Mouse (Mus musculus): ENCODE measurements around the gene Ssbp3. TPM values are rescaled to one million over a fixed set of nuclear protein-coding genes. Genes with fewer than 3 reads are reported as not detected.

Ssbp3 gene
- total and polyA plus RNA-seq, 3 experiments: 30.5 to 242 (median 116) TPM

DNA sequence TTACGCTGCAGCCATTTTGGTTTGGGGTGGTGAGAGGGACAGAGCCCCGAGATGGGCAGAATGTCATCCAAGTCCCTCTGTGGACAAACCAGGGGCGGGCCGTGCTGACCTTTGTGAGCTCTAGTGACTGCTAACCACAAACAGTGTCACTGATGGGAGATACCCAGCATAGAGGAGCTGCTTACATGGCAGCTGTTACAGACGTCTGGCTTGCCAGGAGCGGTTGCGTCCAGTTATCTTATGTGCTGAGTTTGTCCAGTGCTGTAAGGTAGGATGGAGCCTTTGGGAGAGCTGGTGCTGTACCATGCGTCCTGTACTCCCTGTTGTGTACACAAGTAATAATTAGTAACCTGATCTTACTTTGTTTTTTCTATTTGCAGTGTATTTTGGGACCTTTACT, 4.8 kb downstream of the Ssbp3 start:
- H3K9me3 ChIP-seq (replicated peaks; ENCODE audit: insufficient read depth, low read length): no peaks in the 10 kb centered on the region
- no peak for DNase-seq (ENCODE audit: low read depth, low spot score)
- H3K4me1 ChIP-seq (ENCODE audit: control insufficient read depth in 1 of 2, insufficient read depth in 2 of 2, low read length in 2 of 2): peaks cover 0 to 15% of the 10 kb centered on the region in 2 experiments; a peak in 2 of 4 replicates
- no peaks in the 10 kb centered on the region for H3K27me3 ChIP-seq (ENCODE audit: control insufficient read depth in 1 of 2, insufficient read depth in 2 of 2, low read length in 2 of 2)
- TF ChIP-seq USF1 (IDR thresholded peaks at IDR 0.05; ENCODE audit: low read depth, low read length) (no peak), NELFE (IDR thresholded peaks at IDR 0.05; ENCODE audit: low read depth, low read length) (no peak), JUND (IDR thresholded peaks at IDR 0.05; ENCODE audit: low read depth, low read length) (no peak), ZNF384 (IDR thresholded peaks at IDR 0.05; ENCODE audit: low read depth, low read length) (no peak), MYB (IDR thresholded peaks at IDR 0.05; ENCODE audit: low read depth, low read length) (no peak), KAT2A (conservative IDR thresholded peaks at IDR 0.05; ENCODE audit: low read depth, low read length) (no peak), MAFK (IDR thresholded peaks at IDR 0.05; ENCODE audit: borderline replicate concordance, low read depth, low read length) (no peak)
- H3K9ac ChIP-seq (ENCODE audit: control insufficient read depth, low read depth, low read length, poor library complexity, severe bottlenecking): no peak overlapping the region
- peaks cover 4 to 11% of the 10 kb centered on the region in 2 experiments for H3K36me3 ChIP-seq (ENCODE audit: control insufficient read depth in 1 of 2, insufficient read depth in 2 of 2, low read length in 2 of 2)
- no peak overlapping the region for H3K4me3 ChIP-seq (ENCODE audit: control insufficient read depth in 1 of 2, insufficient read depth in 1 of 2, low read depth in 2 of 2, low read length in 2 of 2)
- H3K79me2 ChIP-seq (ENCODE audit: control insufficient read depth, insufficient read depth, low read length, poor library complexity): peaks cover 36% of the 10 kb centered on the region
- H3K27ac ChIP-seq (ENCODE audit: control insufficient read depth, low read depth, low read length): no peak overlapping the region

GRCm38 (mm10) chr4:106918263-106918662, 7.8 kb downstream of the Ssbp3 start:
- TF ChIP-seq CHD1 (IDR thresholded peaks at IDR 0.05; ENCODE audit: low read depth, low read length): no peak
- no peak for TF ChIP-seq ZNF384 (IDR thresholded peaks at IDR 0.05; ENCODE audit: low read depth, low read length)
- no peak for TF ChIP-seq NELFE (IDR thresholded peaks at IDR 0.05; ENCODE audit: low read depth, low read length)
- no peak for TF ChIP-seq GABPA (IDR thresholded peaks at IDR 0.05; ENCODE audit: low read depth, low read length)
- TF ChIP-seq MEF2A (IDR thresholded peaks at IDR 0.05; ENCODE audit: extremely low read depth, insufficient replicate concordance, low read depth, low read length, poor library complexity, severe bottlenecking): no peak
- no peak for TF ChIP-seq SMC3 (IDR thresholded peaks at IDR 0.05; ENCODE audit: low read depth, low read length)
- no peak for TF ChIP-seq E2F4 (IDR thresholded peaks at IDR 0.05; ENCODE audit: borderline replicate concordance, low read depth, low read length)
- no peak for TF ChIP-seq BHLHE40 (IDR thresholded peaks at IDR 0.05; ENCODE audit: borderline replicate concordance, low read depth, low read length)
- TF ChIP-seq USF1 (IDR thresholded peaks at IDR 0.05; ENCODE audit: low read depth, low read length): no peak
- TF ChIP-seq USF2 (IDR thresholded peaks at IDR 0.05; ENCODE audit: borderline replicate concordance in 1 of 2, insufficient read depth in 1 of 2, low read depth in 1 of 2, low read length in 2 of 2): no peak
- no peak for TF ChIP-seq TBP (IDR thresholded peaks at IDR 0.05; ENCODE audit: low read depth, low read length)
- no peak for TF ChIP-seq ZKSCAN1 (IDR thresholded peaks at IDR 0.05; ENCODE audit: low read depth, low read length)
- no peak for TF ChIP-seq SIN3A (IDR thresholded peaks at IDR 0.05; ENCODE audit: low read length)
- TF ChIP-seq GATA1 (IDR thresholded peaks at IDR 0.05; ENCODE audit: low read depth, low read length): no peak
- no peak for TF ChIP-seq UBTF (IDR thresholded peaks at IDR 0.05; ENCODE audit: borderline replicate concordance, insufficient read depth, low read depth, low read length)
- TF ChIP-seq JUND (IDR thresholded peaks at IDR 0.05; ENCODE audit: low read depth, low read length): no peak
- TF ChIP-seq HCFC1 (IDR thresholded peaks at IDR 0.05; ENCODE audit: low read depth, low read length): no peak
- TF ChIP-seq EP300 (IDR thresholded peaks at IDR 0.05; ENCODE audit: low read depth in 1 of 2, low read length in 2 of 2): no peak
- TF ChIP-seq CTCF (IDR thresholded peaks at IDR 0.05 in 2 of 3, conservative IDR thresholded peaks at IDR 0.05 in 1 of 3; ENCODE audit: control insufficient read depth in 1 of 3, insufficient read depth in 1 of 3, low read depth in 2 of 3, low read length in 3 of 3, poor library complexity in 1 of 3, severe bottlenecking in 1 of 3): no peak
- TF ChIP-seq POLR2AphosphoS2 (IDR thresholded peaks at IDR 0.05; ENCODE audit: low read length): no peak
- peaks cover 14% of the 10 kb centered on the region for H3K79me2 ChIP-seq (ENCODE audit: control insufficient read depth, insufficient read depth, low read length, poor library complexity)
- H3K4me3 ChIP-seq (ENCODE audit: control insufficient read depth in 1 of 2, insufficient read depth in 1 of 2, low read depth in 2 of 2, low read length in 2 of 2): no peak overlapping the region
- no peak overlapping the region for H3K27ac ChIP-seq (ENCODE audit: control insufficient read depth, low read depth, low read length)
- DNase-seq (ENCODE audit: low read depth, low spot score): no peak
- H3K36me3 ChIP-seq (ENCODE audit: control insufficient read depth in 1 of 2, insufficient read depth in 2 of 2, low read length in 2 of 2): peaks cover 4 to 23% of the 10 kb centered on the region in 2 experiments
- no peaks in the 10 kb centered on the region for H3K27me3 ChIP-seq (ENCODE audit: control insufficient read depth in 1 of 2, insufficient read depth in 2 of 2, low read length in 2 of 2)
- H3K9ac ChIP-seq (ENCODE audit: control insufficient read depth, low read depth, low read length, poor library complexity, severe bottlenecking): no peak overlapping the region
- H3K9me3 ChIP-seq (replicated peaks; ENCODE audit: insufficient read depth, low read length): no peaks in the 10 kb centered on the region
- H3K4me1 ChIP-seq (ENCODE audit: control insufficient read depth in 1 of 2, insufficient read depth in 2 of 2, low read length in 2 of 2): peaks cover 2 to 28% of the 10 kb centered on the region in 2 experiments; a peak in 3 of 4 replicates

Data from MEL (cell line).